Mouse (Mus musculus) midbrain, embryonic 15.5 days (tissue): ENCODE measurements at regions not wholly inside any gene's neighbourhood (a gene's known extent, or its start where the extent isn't known, plus 50 kb on each side); places are given as distances from the start of the nearest gene placed in this dataset.

Experiments
- ATAC-seq: fragments of 200-750 bp; cut with Nextera tagmentation; replicated peaks from 2 replicates; pipeline ENCODE4 v1.8.0; 2017; ENCODE audit warnings: moderate TSS enrichment
- H3K27ac ChIP-seq: fragments of 300-500 bp; sonication (generic); 2 replicates; pipeline ENCODE4 v1.5.1; 2015; ENCODE audit warnings: mild to moderate bottlenecking, inconsistent platforms
- H3K27me3 ChIP-seq: fragments of 300-500 bp; sonication (generic); replicated peaks from 2 replicates; pipeline ENCODE4 v1.6.1; 2015; ENCODE audit warnings: inconsistent platforms
- H3K36me3 ChIP-seq: fragments of 300-500 bp; sonication (generic); replicated peaks from 2 replicates; pipeline ENCODE4 v1.6.1; 2015; ENCODE audit warnings: inconsistent platforms
- H3K4me1 ChIP-seq: fragments of 300-500 bp; sonication (generic); 2 replicates; pipeline ENCODE4 v1.6.1; 2015; ENCODE audit warnings: inconsistent platforms
- H3K4me2 ChIP-seq: fragments of 300-500 bp; sonication (generic); 2 replicates; pipeline ENCODE4 v1.6.1; 2015; ENCODE audit warnings: inconsistent platforms, mild to moderate bottlenecking, moderate library complexity
- H3K4me3 ChIP-seq: fragments of 300-500 bp; sonication (generic); 2 replicates; pipeline ENCODE4 v1.5.1; 2015; ENCODE audit warnings: mild to moderate bottlenecking, inconsistent platforms
- H3K9ac ChIP-seq: fragments of 300-500 bp; sonication (generic); 2 replicates; pipeline ENCODE4 v1.6.1; 2015; ENCODE audit warnings: mild to moderate bottlenecking, inconsistent platforms
- H3K9me3 ChIP-seq: fragments of 300-500 bp; sonication (generic); 2 replicates; pipeline ENCODE4 v1.6.1; 2016; ENCODE audit warnings: inconsistent platforms
- WGBS: fragments of 180-500 bp; shearing (Covaris S2); methylation state at CpG from one replicate; pipeline ENCODE4 v1.1.7; 2015; ENCODE audit warnings: mixed read lengths; 5-methylcytosine and 5-hydroxymethylcytosine counted together

DNA sequence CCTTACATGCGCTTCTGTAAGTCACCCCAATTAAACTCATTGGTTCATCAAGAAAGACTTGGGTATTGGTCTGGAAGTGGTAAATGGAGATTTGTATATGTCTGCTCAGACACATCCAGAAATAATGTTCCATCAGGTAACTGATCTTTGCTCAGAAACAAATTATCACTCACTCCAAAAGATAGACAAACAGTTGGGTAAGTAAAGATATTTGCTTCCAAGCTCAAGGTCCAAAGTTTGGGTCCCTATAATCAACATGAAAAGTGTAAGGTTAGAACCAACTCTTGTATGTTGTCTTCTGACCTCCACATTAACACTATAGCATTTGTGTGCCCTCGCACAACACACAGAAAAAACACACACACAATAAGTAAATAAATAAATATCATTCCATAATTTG is 232.0 kb downstream of the Rnf144a start:
- Histone ChIP-seq H3K4me1 (no peaks in the 10 kb centered on the region), H3K4me3 (no peak overlapping the region), H3K27me3 (no peaks in the 10 kb centered on the region), H3K9me3 (no peaks in the 10 kb centered on the region), H3K9ac (no peak overlapping the region), H3K36me3 (no peaks in the 10 kb centered on the region), H3K27ac (no peak overlapping the region), H3K4me2 (no peak overlapping the region)
- 90% methylated on average over 2 of the region's 2 CpGs for WGBS
- ATAC-seq = no peak

DNA sequence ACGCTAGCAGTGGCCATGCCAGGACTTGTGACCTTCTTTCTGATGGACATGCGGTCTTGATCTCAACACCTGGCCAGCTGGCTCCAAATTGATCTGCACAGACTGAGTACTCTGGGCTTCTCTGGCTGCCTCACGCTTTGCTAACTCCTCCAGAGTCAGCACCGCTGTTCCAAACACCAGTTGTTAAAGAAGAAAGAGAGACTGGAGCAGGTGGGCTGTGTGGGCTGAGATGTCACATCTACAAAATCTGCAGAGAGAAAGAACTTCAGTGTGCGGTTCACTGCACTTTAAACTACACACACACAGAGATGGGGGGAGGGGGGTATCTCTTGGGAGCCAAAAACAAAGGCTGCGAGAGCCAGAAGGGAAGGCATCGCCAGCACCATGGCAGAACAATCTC is 234.2 kb downstream of the Rnf144a start:
- Histone ChIP-seq H3K4me3 (no peak overlapping the region), H3K4me2 (no peak overlapping the region), H3K36me3 (no peaks in the 10 kb centered on the region), H3K9ac (no peak overlapping the region), H3K27ac (no peak overlapping the region), H3K9me3 (no peaks in the 10 kb centered on the region), H3K27me3 (no peaks in the 10 kb centered on the region), H3K4me1 (no peaks in the 10 kb centered on the region)
- WGBS = 67% methylated on average over 7 of the region's 7 CpGs
- no peak for ATAC-seq

DNA sequence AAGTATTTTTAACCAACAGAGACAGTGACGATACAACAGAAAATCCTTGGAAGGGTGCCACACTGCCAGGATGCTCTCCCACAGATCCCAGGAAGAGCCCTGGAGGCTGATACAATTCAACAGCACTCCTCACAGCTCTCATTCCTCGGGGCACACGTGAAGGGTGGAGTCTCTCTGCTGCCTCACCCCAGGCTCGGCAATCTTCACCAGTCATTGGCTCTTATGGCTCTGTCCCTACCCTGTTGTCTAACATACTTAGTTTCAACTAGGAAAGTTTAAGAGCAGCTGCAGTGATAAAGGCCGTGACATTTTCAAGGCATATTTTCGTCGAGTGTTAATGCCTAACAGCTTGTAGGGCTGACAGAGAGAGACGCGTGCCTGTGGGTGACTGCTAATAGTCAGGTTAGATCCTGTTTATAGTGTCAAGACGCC is 238.8 kb downstream of the Rnf144a start:
- no peak overlapping the region for H3K4me3 ChIP-seq
- no peaks in the 10 kb centered on the region for H3K4me1 ChIP-seq
- H3K27ac ChIP-seq = no peak overlapping the region
- H3K36me3 ChIP-seq = no peaks in the 10 kb centered on the region
- no peak for ATAC-seq
- 65% methylated on average over 10 of the region's 10 CpGs for WGBS
- H3K27me3 ChIP-seq = no peaks in the 10 kb centered on the region
- H3K4me2 ChIP-seq = no peak overlapping the region
- H3K9me3 ChIP-seq = no peaks in the 10 kb centered on the region
- no peak overlapping the region for H3K9ac ChIP-seq

GRCm38 (mm10) chr12:26163416-26163815 is 251.6 kb downstream of the Rnf144a start:
- H3K4me2 ChIP-seq = no peak overlapping the region
- H3K4me1 ChIP-seq = no peaks in the 10 kb centered on the region
- H3K36me3 ChIP-seq = no peaks in the 10 kb centered on the region
- no peak for ATAC-seq
- no peak overlapping the region for H3K27ac ChIP-seq
- H3K27me3 ChIP-seq = no peaks in the 10 kb centered on the region
- no peak overlapping the region for H3K9ac ChIP-seq
- no peak overlapping the region for H3K4me3 ChIP-seq
- no peaks in the 10 kb centered on the region for H3K9me3 ChIP-seq
- 77% methylated on average over 3 of the region's 3 CpGs for WGBS

GRCm38 (mm10) chr12:26160861-26161615 is 254.0 kb downstream of the Rnf144a start:
- Histone ChIP-seq H3K4me1 (no peaks in the 10 kb centered on the region), H3K36me3 (no peaks in the 10 kb centered on the region), H3K9me3 (no peaks in the 10 kb centered on the region), H3K4me3 (no peak overlapping the region), H3K9ac (no peak overlapping the region), H3K4me2 (no peak overlapping the region), H3K27ac (no peak overlapping the region), H3K27me3 (no peaks in the 10 kb centered on the region)
- ATAC-seq = no peak
- WGBS = 94% methylated on average over 11 of the region's 11 CpGs

DNA sequence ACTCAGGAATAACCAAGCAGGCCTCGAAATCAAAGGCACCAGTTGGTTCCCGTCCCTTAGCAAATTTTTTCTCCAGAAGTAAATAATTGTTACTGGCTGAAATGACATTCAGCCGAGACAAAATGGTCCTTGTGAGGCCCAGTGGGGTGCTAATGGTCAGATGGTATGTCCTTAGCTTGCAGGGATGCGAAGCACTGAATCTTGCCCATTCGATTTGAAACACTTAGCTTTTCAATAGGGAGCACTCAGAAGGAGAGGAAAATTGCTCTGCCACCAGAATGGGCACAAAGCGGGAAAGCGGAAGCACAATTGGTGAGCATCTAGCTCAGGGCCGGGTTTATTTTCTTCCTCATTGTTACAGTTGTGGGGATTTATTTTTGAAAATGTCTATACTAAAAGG is 262.1 kb downstream of the Rnf144a start:
- Histone ChIP-seq H3K36me3 (no peaks in the 10 kb centered on the region), H3K4me1 (no peaks in the 10 kb centered on the region), H3K27ac (no peak overlapping the region), H3K9ac (no peak overlapping the region), H3K4me2 (no peak overlapping the region), H3K27me3 (no peaks in the 10 kb centered on the region), H3K9me3 (no peaks in the 10 kb centered on the region), H3K4me3 (no peak overlapping the region)
- ATAC-seq = no peak
- WGBS = 50% methylated on average over 8 of the region's 8 CpGs

- no peak for ATAC-seq
Observed at GRCm38 (mm10) chr12:26146336-26146735, 268.7 kb downstream of the Rnf144a start.

DNA sequence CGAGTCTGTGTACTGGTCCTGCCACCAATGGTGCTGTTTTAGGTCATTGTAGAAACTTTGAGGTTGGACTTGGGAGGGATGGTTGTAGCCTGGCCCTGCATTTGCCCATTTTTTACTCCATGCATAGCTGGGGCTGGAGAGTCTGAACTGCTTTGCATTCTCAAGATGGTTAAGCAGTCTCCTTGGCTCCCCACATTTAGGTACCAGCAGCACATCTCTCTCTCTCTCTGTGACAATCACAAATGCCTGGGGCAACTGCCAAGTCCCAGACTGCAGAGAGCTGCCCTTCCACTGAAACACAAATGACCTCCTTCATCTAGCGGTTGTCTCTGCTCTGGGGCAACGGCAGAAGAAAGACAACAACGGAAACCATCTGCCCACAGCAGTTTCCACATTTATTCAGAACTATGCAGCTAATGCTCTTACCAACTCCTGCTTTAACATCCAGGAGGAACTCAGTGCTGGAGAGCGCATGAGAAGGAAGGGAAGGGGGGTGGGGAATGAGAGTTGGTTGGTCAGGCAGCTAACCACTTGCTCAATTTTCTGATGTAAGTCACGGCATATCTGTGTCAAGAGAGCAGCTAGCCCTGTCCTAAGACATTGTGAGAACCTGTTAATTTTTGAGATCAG is 269.9 kb downstream of the Rnf144a start:
- no peaks in the 10 kb centered on the region for H3K4me1 ChIP-seq
- no peaks in the 10 kb centered on the region for H3K27me3 ChIP-seq
- 0 out of 2 replicates have a peak, but pooled peaks have one; percentile 24 for ATAC-seq
- no peaks in the 10 kb centered on the region for H3K36me3 ChIP-seq
- 53% methylated on average over 6 of the region's 6 CpGs for WGBS
- no peaks in the 10 kb centered on the region for H3K9me3 ChIP-seq
- H3K4me2 ChIP-seq = no peak overlapping the region
- no peak overlapping the region for H3K4me3 ChIP-seq
- H3K9ac ChIP-seq = no peak overlapping the region
- H3K27ac ChIP-seq = no peak overlapping the region

More at GRCm38 (mm10) chr12:26146336-26146735, 268.7 kb downstream of the Rnf144a start:
- Histone ChIP-seq H3K27me3 (no peaks in the 10 kb centered on the region), H3K36me3 (no peaks in the 10 kb centered on the region), H3K27ac (no peak overlapping the region), H3K9ac (no peak overlapping the region), H3K4me1 (no peaks in the 10 kb centered on the region), H3K4me3 (no peak overlapping the region), H3K4me2 (no peak overlapping the region), H3K9me3 (no peaks in the 10 kb centered on the region)
- 70% methylated on average over 3 of the region's 3 CpGs for WGBS

DNA sequence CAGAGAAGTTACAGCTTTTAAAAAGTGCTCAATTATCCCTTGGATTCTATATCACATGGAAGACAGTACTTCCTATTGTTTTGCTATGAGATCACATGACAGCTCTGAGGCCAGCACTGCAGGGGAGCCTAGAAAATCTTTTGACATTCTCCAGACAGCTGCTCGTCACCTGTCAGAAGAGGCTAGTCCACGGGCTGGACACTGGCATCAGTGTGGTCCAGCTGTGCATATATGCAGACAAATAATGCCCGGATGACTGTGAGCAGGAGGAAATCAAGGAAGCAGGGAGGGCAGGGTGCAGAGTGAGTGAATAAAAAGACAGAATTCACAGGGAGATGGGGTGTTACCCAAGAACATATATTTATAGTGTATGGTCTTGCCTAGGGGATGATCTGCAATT is 270.4 kb downstream of the Rnf144a start:
- no peak overlapping the region for H3K4me2 ChIP-seq
- no peaks in the 10 kb centered on the region for H3K36me3 ChIP-seq
- H3K4me1 ChIP-seq = no peaks in the 10 kb centered on the region
- H3K4me3 ChIP-seq = no peak overlapping the region
- WGBS = 47% methylated on average over 3 of the region's 3 CpGs
- H3K9ac ChIP-seq = no peak overlapping the region
- no peak overlapping the region for H3K27ac ChIP-seq
- H3K9me3 ChIP-seq = no peaks in the 10 kb centered on the region
- ATAC-seq = no peak
- no peaks in the 10 kb centered on the region for H3K27me3 ChIP-seq

DNA sequence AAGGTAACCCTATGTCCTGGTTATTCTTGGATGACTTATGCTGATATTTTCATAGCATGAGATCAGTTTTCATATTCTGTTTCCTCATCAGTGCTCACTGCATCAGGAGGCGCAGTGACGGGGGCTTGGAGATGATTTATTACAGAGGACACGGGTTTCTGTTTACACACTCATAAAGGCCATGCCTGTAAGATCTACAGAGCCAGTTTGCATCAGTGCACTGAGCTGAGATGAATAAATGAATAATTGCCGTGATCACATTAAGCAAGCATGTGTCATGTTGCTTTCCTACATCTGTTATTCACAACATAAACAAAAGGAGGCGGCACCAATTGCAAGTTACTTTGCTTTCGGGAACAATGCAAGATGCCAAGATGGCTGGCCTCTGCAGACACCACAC is 271.6 kb downstream of the Rnf144a start:
- WGBS = 64% methylated on average over 6 of the region's 6 CpGs
- no peaks in the 10 kb centered on the region for H3K9me3 ChIP-seq
- no peaks in the 10 kb centered on the region for H3K27me3 ChIP-seq
- H3K9ac ChIP-seq = no peak overlapping the region
- no peak overlapping the region for H3K4me3 ChIP-seq
- H3K27ac ChIP-seq = no peak overlapping the region
- no peak overlapping the region for H3K4me2 ChIP-seq
- H3K36me3 ChIP-seq = no peaks in the 10 kb centered on the region
- H3K4me1 ChIP-seq = no peaks in the 10 kb centered on the region
- no peak for ATAC-seq

DNA sequence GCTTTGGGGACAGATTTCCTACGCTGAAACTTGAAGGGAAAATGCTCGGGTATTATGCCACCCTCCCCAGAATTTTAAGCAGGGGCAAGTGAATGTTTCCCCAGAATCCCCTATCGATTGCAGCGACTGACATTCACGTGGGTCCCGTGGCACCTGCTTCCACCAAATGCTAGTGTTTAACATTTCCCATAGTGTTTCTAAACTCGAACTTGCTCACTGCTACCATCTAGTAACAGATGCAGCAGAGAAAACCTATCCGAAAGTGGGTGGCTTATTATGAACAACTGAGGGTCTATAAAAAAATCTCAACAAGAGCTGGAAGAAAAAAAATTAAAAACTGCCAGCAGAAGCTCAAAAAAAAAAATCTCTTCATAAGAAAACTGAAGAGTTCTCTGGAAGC is 284.2 kb downstream of the Rnf144a start:
- peaks cover 6% of the 10 kb centered on the region; the same call in 1 of the 2 replicates for H3K4me1 ChIP-seq
- no peak overlapping the region for H3K9ac ChIP-seq
- 86% methylated on average over 8 of the region's 8 CpGs for WGBS
- H3K27me3 ChIP-seq = no peaks in the 10 kb centered on the region
- H3K4me2 ChIP-seq = no peak overlapping the region
- no peaks in the 10 kb centered on the region for H3K36me3 ChIP-seq
- ATAC-seq = no peak
- no peaks in the 10 kb centered on the region for H3K9me3 ChIP-seq
- H3K27ac ChIP-seq = no peak overlapping the region
- no peak overlapping the region for H3K4me3 ChIP-seq

- Histone ChIP-seq H3K4me2 (no peak overlapping the region), H3K27ac (no peak overlapping the region), H3K9me3 (no peaks in the 10 kb centered on the region), H3K27me3 (no peaks in the 10 kb centered on the region), H3K9ac (no peak overlapping the region), H3K4me1 (peaks cover 6% of the 10 kb centered on the region; the same call in 1 of the 2 replicates), H3K36me3 (no peaks in the 10 kb centered on the region), H3K4me3 (no peak overlapping the region)
- 86% methylated on average over 3 of the region's 3 CpGs for WGBS
- ATAC-seq = no peak
Observed at GRCm38 (mm10) chr12:26130011-26130410, 285.0 kb downstream of the Rnf144a start.

DNA sequence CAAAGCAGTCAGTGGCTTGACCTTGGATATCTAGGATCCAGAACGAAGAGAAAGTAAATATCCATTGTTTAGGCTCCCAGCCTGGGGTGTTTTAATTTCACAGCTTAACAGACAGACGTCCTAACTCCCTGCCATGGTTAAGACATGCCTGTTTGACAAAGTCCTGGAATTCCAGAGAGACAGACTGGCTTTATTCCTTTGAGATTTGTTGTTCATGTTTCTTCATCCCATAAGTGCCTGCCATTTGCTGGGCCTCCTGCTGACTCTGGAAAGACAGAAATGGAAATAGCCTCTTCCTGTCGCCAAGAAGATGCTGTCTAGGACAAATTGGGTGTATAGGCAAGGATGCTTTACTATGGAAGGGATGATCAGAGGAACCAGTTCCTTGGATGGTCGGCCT is 285.5 kb downstream of the Rnf144a start:
- Histone ChIP-seq H3K4me3 (no peak overlapping the region), H3K36me3 (no peaks in the 10 kb centered on the region), H3K4me1 (peaks cover 6% of the 10 kb centered on the region; the same call in 1 of the 2 replicates), H3K9ac (no peak overlapping the region), H3K9me3 (no peaks in the 10 kb centered on the region), H3K27me3 (no peaks in the 10 kb centered on the region), H3K4me2 (no peak overlapping the region), H3K27ac (no peak overlapping the region)
- ATAC-seq = no peak
- 46% methylated on average over 4 of the region's 4 CpGs for WGBS
